Mouse (Mus musculus): ENCODE measurements around the gene Dr1. TPM values are rescaled to one million over a fixed set of nuclear protein-coding genes. Genes with fewer than 3 reads are reported as not detected.

The Dr1 gene
- 41.2 and 49.1 TPM in 2 replicates for polyA plus RNA-seq (2012)

DNA sequence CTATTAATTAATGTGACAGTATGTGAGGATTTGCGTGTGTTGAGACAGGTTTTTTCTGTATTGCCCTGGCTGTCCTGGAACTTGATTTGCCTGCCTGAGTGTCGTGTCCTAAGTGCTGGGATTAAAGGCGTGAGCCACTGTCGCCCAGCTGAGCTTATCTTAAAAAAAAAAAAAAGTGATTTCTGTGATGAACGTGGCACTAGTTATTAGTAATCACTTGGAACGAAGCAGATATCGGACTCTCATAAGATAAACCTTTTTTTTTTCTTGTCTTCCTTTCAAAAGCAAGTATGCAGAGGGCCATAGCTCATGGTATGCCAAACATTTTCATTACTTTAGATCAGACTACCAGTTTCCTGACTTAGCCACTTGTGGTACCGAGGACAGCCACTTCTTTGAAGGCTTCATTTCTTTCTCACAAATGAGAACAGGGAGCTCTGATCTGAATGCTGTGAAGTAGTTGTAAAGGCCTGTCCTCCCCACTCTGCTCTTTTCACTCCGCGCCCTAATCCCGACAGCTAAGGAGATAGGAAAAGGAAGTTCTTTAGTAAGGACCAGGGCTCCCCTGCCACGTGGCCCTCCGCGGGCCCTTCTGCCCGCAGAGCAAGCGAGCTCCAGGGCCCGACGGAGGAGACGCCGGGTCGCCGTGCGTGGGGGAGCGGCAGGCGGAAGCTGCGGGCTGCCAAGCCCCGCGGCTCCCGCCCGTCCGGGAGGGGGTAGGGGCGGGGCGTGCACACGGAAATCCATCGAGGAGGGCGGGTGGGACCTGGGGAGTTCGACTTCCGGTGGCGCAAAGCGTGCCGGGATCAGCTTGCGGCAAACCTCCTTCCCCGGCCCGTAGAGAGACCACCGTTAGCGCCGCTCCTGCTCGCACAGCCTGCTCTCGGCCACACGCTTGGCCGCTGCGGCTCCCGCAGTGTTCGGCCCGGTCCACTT is at the start of gene Dr1:
Dr1 (plus strand) TSS at position 771 of the 936 bp plus-strand sequence.
- TF ChIP-seq GATA1 (IDR thresholded peaks at IDR 0.05; ENCODE audit: low read length) = no peak

DNA sequence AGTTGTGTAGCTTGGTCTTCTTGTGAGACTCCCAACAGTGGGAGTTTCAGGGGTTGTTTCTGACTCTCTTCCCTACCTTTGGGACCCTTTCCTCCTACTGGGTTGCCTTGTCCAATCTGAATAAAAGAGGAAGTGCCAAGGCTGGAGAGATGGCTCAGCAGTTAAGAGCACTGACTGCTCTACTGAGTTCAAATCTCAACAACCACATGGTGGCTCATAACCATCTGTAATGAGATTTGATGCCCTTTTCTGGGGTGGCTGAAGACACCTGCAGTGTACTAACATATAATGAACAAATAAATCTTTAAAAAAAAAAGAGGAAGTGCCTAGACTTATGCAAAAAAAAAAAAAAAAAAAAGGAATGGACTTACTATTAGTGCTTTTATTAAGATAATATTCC is 44.6 kb upstream of the Dr1 start:
- TF ChIP-seq GATA1 (IDR thresholded peaks at IDR 0.05; ENCODE audit: low read length) = no peak

DNA sequence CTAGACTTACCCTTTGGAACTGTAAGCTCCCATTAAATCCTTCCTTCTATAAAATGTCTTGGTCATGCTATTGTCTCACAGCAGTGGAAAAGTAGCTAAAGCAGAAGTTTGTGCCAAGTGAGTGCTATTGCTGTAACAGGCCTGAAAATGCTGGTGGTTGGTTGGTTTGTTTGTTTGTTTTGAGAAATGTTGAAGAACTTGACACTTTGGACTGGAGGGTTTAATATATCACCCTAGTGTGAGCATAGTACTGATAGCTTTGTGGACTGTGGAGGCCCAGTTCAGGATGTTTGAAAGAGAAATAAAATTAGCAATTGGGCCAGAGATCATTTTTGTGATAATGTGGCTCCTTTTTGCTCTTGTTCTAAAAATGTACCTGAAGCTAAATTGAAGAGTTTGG is 42.5 kb upstream of the Dr1 start:
- no peak for TF ChIP-seq GATA1 (IDR thresholded peaks at IDR 0.05; ENCODE audit: low read length)

DNA sequence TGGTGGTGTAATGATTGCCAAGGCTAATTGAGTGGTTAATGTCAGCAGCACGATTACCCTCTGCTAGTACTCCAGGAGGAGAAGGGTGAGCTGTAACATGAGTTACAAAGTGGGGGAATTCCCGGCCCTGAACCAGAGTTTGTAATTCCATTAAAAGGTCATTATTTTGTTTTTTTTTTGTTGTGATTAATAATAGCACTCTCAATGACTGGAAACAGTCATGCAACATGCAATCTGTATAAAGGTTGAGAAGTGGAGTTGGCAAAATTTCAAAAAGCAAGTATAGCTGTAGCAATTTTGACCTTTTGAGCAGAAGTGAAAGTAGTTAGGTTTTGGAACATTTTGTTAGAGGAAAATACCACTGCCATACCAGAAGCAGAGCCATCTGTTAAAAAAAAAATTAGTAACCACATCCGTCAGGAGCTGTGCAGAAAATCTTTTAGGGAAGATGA is 22.4 kb upstream of the Dr1 start:
- no peak for TF ChIP-seq GATA1 (IDR thresholded peaks at IDR 0.05; ENCODE audit: low read length)

DNA sequence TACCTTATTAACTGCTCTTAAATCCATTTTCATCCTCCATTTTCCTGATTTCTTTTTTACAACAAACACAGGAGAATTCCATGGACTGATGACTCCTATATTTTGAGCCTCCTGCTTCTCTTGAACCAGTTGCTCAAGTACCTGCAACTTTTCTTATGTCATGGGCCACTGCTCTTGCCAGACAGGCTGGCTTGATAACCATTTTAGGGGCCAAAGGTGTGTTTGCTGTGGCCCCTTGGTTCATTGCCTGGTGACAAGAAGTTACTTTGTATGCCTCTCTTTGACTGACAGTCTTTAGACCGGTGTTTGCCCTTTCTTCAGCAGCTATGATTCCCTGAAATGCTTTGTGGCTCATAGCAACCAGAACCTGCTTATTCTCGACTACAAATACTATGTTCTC is 18.7 kb upstream of the Dr1 start:
- no peak for TF ChIP-seq GATA1 (IDR thresholded peaks at IDR 0.05; ENCODE audit: low read length)

DNA sequence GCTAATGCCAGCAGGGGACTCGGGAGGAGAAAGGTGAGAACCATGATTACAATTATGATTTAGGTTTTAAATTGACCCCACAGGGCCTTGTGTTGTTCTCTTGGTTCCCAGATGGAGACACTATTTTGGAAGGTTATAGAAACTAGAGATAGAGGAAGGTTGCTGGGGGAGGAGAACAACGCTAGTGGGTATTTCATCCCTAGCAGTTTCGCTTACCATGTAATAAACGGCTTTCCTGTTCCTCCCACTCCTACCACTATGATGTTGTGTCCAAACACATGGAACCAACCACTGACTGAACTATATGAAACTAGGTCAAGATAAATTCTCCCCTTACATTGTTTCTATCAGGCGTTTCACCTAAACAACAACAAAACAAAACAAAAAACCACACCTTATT is 13.4 kb upstream of the Dr1 start:
- TF ChIP-seq GATA1 (IDR thresholded peaks at IDR 0.05; ENCODE audit: low read length) = no peak

DNA sequence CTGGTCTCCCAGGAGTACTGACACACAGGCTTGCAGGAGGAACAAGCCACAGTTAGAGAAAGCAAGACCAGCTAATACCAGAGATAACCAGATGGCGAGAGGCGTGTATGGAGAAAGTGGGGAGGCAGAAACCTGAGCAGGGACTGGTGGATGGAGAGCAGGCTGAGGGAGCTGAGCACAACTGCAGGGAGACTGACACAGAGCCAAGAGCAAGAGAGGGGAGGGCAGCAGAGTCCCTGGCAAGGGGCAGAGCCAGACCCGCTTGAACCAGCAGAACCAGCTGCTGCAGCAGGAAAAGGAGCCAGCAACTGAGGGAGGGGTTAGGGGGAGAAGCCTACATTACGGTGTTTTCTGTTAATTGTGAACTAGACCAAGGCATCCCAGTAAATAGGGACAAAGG is 6.0 kb upstream of the Dr1 start:
- no peak for TF ChIP-seq GATA1 (IDR thresholded peaks at IDR 0.05; ENCODE audit: low read length)

DNA sequence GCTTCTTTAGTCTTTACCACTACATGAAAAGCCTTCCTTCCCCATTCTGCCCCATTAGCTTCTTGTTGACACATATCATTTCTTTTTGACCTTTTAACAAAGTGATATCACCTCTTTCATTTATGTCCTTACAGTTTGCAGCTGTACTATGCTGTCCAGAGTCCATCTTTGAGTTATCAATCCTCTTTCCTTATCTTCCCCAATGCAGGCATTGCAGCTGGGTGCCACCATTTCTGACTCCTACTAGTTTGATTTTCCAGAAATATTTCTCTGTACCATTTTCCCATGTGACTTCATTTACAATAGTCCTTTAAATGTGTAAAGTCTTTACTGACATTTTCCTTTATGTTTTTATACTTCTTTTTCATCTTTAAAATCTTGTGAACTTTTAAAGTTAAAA is 1.7 kb upstream of the Dr1 start:
- no peak for TF ChIP-seq GATA1 (IDR thresholded peaks at IDR 0.05; ENCODE audit: low read length)

DNA sequence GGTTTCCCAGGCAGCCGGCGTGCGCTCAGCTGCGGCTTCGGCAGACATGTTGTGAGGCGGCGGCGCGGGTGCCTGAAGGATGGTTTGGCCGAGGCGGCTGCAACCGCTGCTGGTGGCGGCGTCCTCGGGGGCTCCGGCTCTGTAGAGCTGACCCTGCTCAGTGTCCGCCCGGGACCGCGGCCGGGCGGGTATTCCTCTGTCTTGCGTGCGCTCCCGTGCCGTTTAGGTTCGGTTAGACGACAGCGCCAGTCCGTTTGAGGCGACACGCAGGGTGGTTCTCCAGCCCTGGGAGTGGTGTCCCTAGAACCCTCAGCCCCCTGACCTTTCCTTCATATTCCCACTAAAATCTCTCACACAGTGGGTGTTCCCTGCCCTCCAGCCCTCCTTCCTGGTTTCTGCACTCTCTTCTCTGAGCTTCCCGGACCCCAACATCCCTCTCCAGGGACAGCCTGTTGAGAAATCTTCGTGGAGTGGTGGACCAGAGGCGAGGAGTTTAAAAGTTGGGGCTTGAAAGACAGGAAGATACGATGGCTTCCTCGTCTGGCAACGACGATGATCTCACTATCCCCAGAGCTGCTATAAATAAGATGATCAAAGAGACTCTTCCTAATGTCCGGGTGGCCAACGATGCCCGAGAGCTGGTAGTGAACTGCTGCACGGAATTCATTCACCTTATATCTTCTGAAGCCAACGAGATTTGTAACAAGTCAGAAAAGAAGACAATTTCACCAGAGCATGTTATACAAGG is 540 bp downstream of the Dr1 start:
- no peak for TF ChIP-seq GATA1 (IDR thresholded peaks at IDR 0.05; ENCODE audit: low read length)

DNA sequence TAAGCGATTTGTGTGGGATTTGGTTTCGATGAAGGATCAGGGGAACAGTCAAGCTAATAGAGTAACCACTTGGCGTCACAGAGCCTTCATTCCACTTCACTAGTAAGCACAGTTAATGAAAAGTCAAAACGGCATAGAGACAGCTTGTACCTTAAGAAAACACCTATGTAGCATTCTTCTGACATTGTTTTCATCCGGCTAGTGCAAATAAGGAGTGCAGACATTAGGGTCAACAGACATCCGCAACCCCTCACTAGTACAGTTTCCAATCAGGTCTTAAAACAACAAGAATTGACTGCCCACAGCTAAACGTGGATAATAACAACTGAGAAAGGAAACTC is 1.1 kb downstream of the Dr1 start:
- TF ChIP-seq GATA1 (IDR thresholded peaks at IDR 0.05; ENCODE audit: low read length) = no peak

DNA sequence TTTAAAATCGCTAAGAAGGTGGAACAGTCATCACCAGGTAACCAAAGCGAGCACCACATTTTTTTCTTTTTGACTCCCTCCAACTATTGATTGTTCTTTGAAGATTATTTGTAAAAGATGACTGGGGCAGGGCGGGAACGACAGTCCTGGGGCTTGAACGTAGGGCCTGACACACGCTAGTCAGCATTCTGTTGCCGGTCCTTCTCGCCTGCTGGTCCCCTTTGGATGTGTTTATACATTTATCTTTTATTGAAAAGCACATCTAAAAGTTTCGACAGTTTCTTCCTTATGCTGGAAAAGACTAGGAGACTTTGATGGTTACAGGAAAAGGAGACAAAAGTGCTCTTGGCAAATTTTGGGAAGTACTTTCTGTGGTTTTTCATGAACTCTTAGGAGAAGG is 1.7 kb downstream of the Dr1 start:
- no peak for TF ChIP-seq GATA1 (IDR thresholded peaks at IDR 0.05; ENCODE audit: low read length)

DNA sequence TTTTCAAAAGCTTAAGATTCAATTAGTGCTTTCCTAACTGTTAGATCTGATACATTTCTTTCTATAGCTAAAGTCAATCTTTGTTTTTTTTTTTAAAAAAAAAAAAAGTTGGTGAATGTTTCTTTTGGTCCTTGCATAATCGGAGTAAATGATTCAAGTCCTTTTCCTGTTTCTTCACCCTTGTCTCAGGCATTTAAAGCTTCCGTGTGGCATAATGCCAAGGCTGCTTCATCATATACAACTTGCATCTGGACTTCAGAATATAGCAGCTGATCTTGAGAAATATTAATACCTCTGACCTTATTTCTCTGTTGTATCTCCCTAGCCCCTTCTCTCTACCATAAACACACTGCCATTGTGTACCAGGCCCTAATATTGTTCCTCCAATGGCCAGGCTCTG is 18.3 kb downstream of the Dr1 start:
- TF ChIP-seq GATA1 (IDR thresholded peaks at IDR 0.05; ENCODE audit: low read length) = no peak

DNA sequence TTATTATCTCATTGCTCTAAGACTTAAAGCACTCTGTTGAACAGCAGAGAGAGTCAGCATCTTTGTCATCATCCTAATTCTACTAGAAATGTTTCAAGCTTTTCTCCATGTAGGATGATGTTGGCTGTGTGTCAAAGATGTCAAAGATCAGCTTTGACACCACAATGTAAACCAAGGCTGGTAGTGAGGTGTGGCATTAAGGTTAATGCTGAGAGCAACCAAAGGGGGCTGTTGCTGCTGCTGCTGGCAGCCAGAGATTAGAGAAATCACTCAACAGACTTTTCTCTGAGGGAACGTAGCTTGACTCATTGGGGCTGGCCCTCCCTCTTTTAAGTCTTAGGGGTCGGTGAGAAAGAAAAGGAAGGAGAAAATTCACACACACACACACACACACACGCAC is 32.9 kb downstream of the Dr1 start:
- TF ChIP-seq GATA1 (IDR thresholded peaks at IDR 0.05; ENCODE audit: low read length) = no peak

DNA sequence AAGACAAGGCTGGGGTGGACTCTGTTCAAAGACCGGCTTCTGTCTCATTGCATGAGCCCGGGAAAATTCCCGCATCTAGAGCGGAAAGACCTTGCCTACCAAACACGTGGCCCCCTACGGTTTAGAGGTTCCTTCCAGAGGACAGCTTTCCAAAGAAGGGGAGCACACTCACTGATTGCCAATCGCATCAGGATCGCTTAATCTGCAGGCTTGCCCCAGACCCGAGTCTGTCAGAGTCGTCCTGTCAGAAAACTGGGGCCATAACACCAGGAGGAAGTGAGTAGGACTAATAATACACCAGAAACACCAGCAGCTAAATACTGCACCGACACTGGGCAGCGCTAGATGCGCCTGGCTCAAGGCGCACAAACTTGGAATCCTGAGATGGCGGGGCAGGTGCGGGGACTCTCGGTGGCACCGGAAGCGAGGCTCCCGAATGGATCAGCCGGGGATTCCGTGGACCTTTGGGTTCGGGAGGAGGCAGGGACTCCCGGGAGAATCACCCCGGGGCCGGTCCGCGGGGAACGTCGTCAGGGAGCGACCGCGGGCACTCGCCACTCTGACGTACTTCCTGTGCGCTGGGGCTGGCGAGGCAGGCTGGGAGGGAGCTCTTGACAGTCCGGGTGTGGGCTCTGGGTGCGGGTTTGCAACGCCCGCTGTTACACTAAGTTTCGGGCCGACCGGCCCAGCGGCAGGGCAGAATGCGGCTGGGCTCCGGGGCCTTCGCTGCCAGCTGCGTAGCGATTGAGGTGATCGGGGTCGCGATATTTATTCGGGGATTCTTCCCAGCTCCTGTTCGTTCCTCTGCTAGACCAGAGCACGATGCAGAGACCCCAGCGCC is 43.7 kb downstream of the Dr1 start, which contains the start of gene Pigg:
Pigg (plus strand) TSS at position 386 of the 841 bp plus-strand sequence.
- no peak for TF ChIP-seq GATA1 (IDR thresholded peaks at IDR 0.05; ENCODE audit: low read length)

DNA sequence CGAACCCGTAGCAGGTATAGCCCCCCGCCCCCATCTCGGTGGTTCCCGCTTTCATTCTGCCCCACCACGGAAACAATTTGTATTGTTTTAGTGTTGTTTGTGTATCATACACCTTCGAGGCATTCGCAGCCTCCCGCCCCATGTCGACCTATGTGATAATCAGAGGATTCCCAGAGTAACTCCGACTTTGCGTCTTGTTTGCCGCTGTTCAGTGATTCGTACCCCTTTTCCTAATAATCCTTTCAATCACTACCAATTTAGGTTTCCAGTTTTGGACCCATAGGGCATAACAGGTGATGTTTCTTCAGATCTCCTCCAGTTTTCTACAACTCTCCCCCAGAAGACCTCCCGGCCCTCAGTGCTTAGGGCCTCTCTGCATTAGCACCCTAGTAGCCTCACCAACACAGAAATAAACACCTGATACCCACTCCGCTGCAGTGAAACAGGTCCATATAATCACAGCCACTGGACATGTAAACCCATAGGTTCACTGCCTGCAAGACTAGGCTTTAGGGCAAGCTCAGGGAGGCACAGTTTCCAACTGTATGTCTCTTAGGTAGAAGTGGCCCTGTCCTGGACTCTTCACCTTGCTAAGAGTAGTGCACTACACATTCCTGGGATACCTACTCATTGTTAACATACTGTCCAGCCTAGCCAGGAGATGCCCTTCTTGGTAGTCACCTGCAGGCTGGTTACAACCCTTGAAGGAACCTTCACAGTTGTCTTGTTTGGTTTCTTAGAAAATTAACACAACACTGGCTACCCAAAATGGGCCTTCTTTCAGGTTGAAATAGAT is 44.6 kb downstream of the Dr1 start:
- no peak for TF ChIP-seq GATA1 (IDR thresholded peaks at IDR 0.05; ENCODE audit: low read length)

Other genes with a start within 250 kb of the Dr1 start
- 17.9 and 33.5 TPM in 2 replicates for gene Mtf2, start 203.2 kb upstream of the Dr1 start, polyA plus RNA-seq (2012)
- gene Tmed5, start 136.3 kb upstream of the Dr1 start, polyA plus RNA-seq (2012) = 58.6 and 85.8 TPM in 2 replicates
- 0.29 and 0.73 TPM in 2 replicates for gene Ccdc18, start 136.0 kb upstream of the Dr1 start, polyA plus RNA-seq (2012)
- 1.8 and 1.9 TPM in 2 replicates for gene Pigg, start 43.7 kb downstream of the Dr1 start, polyA plus RNA-seq (2012)
- not detected in 2 replicates for gene Gm42517, start 99.0 kb downstream of the Dr1 start, polyA plus RNA-seq (2012)
- gene Pde6b, start 119.5 kb downstream of the Dr1 start, polyA plus RNA-seq (2012) = not detected in 2 replicates
- 63.0 and 83.7 TPM in 2 replicates for gene Atp5k, start 165.6 kb downstream of the Dr1 start, polyA plus RNA-seq (2012)
- gene Mfsd7a, start 180.0 kb downstream of the Dr1 start, polyA plus RNA-seq (2012) = not detected in 2 replicates
- gene Pcgf3, start 192.3 kb downstream of the Dr1 start, polyA plus RNA-seq (2012) = 15.1 and 16.4 TPM in 2 replicates

Data from G1E-ER4 (cell line).